Comparison of ENCODE assay signal across 18 mouse cellular contexts in genomic region chr13:21462516-21462915, GRCm38 (mm10). TPM values are rescaled to one million over a fixed set of nuclear protein-coding genes. Genes with fewer than 3 reads are reported as not detected.
"Had no signal": no experiment of that assay in that cellular context is flagged by ENCODE, and none has a peak within 500 bp of the region (broad histone marks: within the 10 kb centered on the region; RNA-seq: fewer than 3 reads in every experiment).

No protein-coding gene starts in this region.

RNA-seq across cellular contexts. Expression of gene Gm10065, which starts 16.7 kb away (rescaled TPM):
- polyA plus RNA-seq: cortical plate, adult 2 months; embryonic facial prominence, embryonic 10.5 days; embryonic facial prominence, embryonic 11.5 days; embryonic facial prominence, embryonic 12.5 days; embryonic facial prominence, embryonic 13.5 days; embryonic facial prominence, embryonic 14.5 days; erythroblast, embryonic 14.5 days; forebrain, embryonic 11.5 days; forebrain, embryonic 12.5 days; forebrain, embryonic 13.5 days; forebrain, embryonic 14.5 days; forebrain, embryonic 15.5 days; forebrain, embryonic 16.5 days; forebrain, postnatal 0 days; frontal cortex, adult 2 months; gonadal fat pad, adult 2 months; heart, adult 2 months; heart, embryonic 11.5 days had no signal
